Mouse (Mus musculus) fat pad, adult 2 months (tissue): ENCODE data around the gene Efcab11.
"Not testable (repeated sequence)": the region's sequence is repeated elsewhere in the genome, so short reads cannot be mapped to it uniquely, and the experiment has no call there.

ENCODE experiments used
- DNase-seq: peaks from one replicate; pipeline ENCODE4 v3.0.0-alpha.2; 2011; ENCODE audit warnings: low read depth, low spot score; ENCODE audit errors: extremely low read depth

Gene Efcab11

DNA sequence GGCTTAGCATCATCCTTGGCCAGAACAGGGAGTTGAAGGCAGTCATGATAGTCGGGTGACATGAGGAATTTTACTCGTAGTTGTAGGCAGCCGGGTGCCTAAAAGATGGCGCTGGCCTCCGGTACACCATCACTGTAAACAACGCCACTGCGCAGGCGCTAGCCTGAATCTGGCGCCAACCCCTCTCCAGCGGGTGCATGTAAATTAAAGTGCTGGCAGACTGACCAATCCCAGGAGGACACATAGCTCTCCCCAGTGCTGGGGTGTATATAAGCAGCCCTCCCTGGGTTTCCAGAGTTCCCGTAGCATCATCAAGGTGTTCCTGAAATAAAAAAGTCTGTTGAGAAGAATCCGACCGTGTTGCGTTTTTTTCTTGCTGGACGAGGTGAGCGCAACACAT lies 66.2 kb downstream of the Efcab11 start:
- not testable (repeated sequence) for DNase-seq

DNA sequence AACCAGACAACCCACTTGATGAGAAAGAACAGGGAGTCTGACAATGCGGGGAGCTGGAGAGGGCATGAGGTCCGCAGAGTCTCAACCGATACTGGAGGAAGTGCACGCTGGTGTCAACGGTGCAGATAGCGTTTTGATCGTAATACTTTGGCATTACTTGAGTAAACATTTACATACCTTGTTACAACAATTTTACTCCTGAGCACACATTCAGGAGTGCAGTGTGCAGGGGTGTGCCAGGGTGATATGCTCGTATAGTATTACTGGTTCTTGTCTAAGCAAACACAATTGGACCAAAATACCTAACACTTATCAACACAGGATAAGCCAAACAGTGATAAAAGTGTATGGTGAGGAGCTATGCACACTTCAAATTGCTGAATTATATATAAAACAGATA lies 69.0 kb downstream of the Efcab11 start:
- DNase-seq = no peak

DNA sequence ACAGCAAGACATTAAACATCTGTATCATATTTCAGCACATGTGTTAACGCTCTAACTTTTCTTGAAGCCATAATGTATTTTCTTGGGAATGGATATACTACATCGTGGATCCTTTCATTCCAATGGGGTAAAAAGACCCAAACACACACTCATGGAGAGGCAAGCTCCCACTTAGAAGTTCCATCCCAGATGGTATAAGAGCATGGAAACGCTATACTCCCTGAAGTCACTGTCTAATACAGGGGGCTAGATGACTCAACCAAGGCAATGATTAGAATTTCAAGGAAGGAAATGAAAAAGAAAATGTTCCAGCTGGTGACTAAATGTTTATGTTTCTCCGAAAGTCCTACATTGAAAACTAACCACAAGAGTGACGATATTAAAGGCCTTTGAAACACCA lies 76.3 kb downstream of the Efcab11 start:
- DNase-seq = no peak

DNA sequence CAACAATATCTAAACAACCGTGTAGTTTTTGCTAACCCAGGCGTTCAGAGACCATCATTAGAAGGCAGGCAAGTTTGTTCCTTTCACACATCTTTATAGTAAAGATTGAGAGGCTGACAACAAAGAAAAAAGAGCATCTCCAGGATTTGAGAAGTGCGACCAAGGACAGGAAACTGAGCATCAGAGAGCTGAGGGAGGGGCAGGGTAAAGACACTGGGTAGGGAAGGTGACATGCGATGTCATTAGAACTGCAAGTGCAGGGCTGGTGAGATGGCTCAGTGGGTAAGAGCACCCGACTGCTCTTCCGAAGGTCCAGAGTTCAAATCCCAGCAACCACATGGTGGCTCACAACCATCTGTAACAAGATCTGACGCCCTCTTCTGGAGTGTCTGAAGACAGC lies 77.5 kb downstream of the Efcab11 start:
- not testable (repeated sequence) for DNase-seq

DNA sequence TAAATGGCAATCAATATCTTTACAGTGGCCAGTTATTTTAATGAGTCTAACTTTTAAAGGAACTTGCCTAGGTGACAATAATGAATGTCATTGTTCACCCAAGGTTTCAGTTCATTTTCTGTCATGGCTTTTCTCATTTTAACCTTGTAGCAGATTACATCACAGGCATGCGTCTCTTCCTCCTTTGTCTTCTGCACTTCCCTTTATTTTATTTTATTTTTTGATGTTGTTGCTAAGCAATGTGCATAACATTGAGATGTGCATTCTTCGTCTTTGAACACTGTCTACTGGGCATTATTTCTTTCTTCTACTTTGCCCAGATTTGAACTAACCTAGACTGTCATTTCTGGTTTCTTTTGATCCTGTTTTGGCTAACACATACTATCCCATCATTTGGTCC lies 88.3 kb downstream of the Efcab11 start:
- no peak for DNase-seq

DNA sequence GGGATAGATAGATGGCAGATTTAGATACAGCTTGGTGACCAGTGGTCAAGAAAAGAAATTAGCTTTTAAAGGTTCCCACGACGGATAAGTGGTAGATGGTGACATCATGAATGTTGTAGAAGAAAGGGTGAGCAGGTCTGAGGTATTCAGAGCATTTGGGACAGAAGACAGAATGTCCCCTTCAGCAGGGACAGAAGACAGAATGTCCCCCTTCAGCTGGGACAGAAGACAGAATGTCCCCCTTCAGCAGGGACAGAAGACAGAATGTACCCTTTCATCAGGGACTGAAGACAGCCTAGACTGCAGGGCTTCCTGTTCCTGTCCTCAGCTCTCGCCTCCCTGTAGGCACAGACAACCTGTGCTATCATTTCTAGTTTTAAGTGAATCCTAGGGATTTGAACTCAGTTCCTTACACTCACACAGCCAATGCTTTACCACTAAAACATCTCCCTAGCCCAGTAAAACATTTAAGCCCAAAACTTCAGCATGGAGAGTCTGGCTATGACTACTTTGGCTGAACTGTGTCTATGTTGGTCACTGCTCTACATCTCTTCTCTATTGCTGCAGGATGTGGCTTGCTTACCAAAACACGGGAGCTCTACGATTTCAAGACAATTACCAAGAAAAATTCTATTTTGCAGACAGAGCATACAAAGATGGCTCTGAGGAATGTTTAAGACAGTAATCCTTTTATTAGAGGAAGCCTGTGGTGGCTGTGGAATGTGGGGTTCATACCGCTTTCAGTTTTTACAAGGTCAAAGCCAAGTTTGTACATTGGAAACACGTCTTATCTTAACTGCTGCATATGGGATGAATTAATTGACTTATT lies 89.2 kb downstream of the Efcab11 start:
- no peak for DNase-seq

DNA sequence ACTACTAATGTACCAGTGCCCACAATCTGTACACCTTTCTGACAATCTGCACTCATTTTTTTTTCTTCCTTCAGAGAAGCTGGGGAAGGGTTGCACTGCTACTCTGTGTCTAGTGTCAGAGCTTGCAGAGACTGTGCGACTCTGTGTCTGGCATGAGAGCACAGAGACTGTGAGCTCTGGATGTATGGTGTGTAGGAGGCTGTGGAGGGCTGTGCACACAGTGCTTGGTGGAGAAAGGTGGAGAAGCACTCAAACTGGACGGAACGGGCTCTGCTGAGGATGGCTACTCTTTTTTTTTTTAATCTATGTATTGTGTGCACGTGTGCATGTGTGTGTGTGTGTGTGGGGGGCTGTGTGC lies 90.1 kb downstream of the Efcab11 start:
- no peak for DNase-seq

DNA sequence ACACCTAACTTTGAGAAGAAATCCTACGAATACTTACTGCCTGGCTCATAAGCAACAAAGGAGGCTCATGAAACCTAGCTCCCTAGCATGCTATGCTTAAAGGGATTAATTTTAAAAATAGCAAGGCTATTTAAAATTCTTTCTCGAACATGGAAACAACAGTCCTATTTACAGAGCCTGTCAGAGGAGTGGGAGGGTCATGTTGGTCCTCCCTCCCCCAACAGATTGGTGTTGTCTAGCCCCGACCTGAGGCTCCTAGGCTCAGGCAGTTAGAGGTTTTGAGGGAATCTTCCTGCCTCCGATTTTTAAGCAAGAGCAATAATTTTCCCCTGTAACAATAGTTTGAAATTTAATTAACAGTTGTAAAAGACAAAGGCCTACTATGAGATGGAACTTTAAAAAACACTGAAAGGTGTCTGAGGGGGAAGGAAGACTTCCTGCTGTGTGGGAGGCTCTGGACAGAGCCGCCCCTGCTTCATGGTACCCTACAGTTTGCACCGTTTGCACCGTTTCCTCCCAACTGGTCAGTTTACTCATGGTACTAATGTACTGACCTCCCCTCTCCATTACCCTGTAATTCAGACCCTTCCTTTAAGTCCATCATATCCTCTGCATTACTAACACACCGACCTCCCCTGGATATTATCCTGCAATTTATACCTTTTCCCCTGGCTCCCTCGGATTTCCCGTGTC lies 90.6 kb downstream of the Efcab11 start:
- no peak for DNase-seq

DNA sequence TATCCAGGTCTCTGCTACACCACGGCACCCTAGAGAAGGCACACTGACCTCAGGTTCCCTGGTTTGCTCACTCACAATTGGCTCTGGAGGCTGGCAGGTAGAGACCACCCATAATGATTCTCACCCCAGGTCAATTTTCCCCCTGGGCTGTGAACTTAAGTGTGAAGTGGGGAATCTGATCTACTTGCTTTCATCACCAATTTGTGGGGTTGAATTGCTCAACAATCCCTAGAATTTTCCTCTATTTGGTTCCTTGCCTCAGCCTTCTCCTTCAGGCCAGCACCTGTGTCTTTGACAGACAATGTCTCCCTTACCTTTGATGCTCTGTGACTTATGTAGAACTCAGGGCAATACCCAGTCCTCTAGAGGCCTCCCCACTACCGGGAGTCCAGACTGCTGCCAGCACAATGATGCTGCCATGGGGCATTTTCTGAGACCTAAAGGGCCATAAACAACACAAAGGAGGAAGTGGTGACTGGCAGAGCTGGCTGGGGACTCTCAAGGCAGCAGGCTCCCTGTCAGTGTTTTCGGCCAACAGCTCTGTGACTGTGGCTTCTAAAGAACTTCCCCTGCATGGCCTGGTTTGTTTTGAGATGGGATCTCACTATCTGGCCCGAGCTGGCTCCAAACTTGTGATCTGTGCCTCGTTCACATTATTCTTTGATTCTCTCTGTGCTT lies 94.8 kb downstream of the Efcab11 start:
- DNase-seq = no peak

DNA sequence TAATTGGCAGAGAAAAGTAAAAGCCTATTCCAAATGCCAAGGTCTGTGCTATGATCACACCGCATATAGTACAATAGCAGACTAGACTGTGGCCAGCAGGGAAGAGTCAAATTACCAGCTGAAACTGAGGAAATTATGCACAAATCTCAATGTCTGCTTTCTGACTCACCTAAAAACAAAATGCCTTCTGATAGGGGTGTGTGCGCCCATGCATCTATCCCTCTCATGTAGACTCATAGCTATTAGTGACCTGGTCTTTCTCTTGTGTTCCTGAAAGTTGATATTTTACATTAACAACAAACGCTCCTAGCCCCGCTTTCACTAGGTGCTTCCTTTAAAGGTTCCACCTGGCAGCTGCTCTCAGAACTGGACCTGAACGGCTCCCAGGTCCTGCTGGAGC lies 102.5 kb downstream of the Efcab11 start:
- DNase-seq = no peak

DNA sequence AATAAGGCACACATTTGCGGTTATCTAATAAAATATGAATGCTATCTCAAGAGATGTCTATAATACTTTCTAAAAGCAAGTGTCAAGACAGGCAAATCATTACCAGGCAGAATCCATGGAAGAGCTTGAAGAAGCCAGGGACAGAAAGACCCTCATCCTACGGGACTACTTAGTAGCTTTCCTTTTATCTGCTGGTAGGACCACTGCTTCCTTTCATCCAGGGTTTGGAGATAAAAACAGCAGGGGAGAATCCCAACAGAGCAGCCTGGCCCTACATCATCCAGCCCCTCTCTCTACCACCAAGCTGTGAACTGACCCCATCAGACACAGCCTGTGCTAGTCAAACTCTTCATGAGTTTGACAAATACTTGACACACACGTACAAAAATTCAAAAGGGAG lies 103.8 kb downstream of the Efcab11 start:
- DNase-seq = no peak

DNA sequence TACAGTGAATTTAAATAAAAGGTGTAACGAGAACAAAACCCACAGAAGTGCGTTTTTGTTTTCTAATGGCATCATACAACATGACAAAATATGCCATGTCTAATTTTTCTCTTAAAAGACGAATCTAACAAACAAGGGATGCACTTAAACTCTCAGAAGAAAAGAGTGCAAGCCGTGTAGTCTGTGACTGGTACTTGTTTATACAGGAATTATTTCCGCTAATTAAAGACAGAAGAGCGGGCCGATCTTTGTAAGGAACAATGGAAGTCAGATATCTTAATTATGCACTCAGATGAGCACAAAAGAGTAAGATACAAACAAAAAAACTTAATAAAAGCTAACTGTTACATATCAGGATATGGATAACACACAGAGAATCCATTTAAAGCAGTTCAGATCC lies 104.3 kb downstream of the Efcab11 start:
- no peak for DNase-seq

DNA sequence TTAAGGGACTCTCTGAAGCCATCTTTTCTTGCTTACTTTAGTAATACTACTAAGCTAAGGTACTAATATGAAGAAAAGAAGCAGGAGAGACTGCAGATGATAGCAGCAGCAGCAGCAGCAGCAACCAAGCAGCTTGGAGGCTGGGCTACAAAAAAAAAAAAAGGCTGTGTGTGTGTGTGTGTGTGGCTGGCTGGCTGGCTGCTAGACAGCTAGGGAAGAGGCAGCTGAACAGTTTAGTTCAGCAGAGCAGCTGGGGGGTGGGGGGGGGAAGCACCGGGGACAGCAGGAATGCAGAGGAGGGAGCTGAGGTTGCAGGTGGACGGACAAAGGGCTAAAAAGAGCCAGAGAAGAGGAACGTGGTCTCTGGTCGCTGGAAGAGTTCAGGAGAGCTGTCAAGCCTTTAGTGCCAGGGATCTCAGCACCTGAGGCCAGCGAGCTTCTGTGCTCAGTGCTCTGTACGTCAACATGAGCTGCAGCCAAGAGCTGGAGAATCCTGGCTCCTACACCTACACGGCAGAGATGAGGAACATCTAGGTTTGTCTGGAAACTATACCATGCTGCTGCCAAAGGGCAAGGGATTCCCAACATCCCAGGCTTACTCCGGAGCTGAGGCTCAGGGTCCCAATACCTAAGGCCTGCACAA lies 107.6 kb downstream of the Efcab11 start:
- no peak for DNase-seq

DNA sequence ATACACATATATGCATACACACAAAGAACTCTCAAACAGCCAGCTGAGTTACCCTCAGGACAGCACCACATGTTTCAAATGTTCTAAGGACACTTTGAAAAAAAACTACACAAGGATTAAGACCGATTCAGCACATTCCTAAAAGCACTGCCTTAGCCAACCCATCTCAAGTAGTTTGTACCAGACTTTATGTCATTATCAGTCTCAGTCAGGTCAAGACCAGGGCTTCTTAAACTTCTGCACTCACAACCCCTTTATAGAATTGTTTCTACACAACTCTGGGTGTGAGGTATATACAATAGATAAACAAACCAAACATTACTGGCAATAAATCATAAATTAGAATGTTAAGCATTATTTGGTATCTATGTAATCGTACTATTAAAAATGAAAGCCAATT lies 109.4 kb downstream of the Efcab11 start:
- no peak for DNase-seq

DNA sequence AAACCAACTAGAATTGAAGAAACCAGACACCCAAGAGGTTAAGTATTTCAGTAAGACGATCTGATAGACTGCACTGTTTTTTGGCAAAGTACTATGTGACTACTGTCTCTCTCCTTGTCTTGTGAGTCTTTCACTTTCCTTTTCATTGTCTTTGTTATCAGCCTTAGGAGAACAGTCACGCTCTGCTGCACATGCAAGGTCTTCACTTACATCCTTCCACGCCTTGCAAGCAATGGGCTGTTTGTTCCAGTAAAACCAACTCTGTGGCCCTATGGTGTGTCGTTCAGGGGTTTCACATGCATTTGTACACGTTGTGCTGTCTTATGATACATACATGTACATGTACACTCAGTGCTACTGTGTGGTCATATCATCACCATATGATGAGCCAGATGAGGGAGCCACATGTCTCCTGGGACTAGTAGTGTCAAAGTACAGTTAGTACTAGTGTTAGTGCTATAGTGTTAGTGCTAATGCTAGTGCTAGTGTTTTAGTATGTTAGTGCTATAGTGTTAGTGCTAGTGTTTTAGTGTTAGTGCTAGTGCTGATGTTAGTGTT lies 110.5 kb downstream of the Efcab11 start:
- DNase-seq = no peak

DNA sequence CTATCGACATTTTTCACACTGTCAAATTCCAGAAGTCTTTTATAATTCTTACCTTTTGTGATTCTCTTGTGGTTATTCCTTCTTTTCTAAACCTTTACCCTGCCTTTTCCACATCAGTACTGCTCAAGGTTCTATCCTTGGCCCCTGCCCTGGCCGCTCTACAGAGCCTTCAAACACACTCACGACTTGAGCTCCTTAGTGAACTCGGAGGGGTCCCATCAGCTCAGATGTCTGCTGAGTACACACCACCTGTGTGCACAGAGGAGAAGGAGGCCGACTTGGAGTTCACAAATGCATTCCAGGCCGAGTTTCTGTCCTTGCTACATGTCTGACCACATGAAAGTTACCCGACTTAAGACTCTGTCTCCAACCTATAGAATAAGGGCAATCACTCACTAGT lies 113.2 kb downstream of the Efcab11 start:
- DNase-seq = no peak

DNA sequence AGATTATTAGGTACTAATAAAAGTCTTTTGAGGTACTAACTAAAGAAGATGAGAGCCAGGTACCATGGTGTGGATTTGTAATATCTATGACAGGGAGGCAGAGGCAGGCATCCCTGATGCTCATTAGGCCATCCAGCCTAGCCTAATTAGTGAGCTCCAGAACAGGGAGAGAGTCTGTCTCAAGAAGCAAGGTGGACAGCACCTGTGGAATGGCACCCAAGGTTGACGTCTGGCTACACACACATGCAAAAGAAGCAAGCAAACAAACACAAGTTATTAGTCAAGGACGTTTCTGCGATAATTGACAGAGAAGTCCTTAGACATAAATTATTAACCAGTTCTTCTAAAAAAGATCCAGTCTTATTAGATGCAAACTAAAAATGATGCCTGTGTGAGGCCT lies 114.6 kb downstream of the Efcab11 start:
- no peak for DNase-seq

DNA sequence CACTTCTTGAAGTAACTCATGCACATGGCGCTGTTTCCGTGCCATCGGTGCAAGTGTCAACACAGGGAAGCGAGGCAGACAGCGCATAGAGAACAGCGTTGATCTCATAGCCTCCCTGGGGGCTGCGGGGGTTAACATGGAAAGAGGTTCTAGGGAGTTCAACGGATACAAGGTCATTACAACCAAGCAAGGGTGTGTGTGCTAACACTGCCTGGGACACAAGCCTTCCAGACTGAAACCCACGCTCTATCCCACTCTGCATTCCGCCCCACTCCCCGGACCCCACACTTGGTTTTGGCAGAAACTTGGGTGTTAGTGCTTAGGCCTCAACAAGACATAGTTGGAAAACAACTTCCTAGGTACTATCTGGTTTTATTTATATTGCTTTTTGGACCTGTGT lies 116.5 kb downstream of the Efcab11 start:
- DNase-seq = no peak

DNA sequence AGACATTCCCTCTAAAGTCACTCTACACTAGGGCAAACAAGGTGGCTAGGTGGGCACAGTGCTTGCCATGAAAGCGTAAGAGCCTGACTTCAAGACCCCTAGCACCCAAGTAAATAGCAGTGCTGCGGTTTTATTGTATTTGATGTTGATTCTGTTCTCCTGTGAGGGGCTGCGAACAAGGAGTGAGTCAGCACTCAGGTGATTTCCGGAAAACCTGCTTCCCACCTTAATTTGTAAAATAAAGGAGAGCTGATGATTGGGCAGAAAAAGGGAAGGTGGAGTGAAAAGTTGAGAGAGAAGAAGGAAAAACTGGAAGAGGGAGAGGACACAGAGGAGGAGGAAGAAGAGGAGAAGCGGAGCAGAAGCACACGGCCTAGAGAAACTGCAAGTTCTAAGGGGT lies 118.3 kb downstream of the Efcab11 start:
- DNase-seq = no peak

DNA sequence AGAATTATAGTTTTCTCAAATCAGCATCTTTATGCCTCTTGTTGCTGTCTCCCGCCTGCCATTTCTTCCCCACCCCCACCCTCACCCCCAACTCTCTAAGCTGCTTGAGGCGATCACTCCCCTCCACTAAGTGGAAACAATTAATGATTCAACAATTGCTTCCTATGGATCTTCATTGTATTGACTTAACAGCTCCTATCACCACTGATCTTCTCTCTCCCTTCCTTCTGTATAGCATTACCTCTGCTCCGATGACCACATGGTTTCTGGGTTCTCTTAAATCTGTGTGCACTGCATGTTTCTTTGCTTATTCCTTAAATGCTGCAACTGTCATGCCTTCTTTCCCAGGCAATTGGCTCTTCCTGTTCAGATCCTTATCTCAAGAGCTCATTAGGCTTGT lies 120.2 kb downstream of the Efcab11 start:
- DNase-seq = no peak

DNA sequence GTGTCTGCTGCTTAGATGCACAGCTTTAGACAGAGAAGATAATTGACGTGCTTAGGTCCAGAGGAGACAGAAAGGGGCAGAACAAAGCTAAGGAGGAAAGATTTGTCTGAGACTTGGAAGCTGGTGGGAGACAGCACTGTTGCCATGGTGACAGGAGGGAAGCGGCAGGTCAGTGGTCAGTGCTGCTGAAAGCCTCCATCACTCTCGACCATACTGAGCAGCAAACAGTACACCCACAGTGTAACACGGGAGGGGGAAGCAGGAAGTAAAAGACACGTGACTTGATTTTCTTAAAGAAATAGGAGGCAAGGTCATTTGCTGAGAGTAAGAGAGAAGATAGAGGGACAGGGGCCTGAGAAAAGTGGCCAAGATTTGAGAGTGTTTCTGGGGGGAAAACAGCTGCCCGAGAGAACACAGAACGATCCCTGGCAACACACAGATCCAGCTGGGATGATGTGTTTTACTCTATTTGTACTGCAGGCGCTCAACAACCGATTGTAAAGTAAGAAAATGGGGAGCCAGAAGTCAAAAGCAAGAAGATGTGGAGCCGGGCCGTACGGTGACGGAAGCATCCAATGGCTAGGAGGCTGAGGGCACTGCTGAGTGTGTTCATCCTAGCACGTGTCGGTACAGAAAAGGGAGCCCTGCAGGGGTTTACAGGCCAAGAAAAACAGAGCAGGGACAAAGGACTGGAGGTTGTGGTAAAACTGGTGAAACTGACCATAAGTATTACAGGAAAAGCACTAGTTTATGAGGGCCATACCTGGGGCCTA lies 126.3 kb downstream of the Efcab11 start:
- no peak for DNase-seq
